Mouse (Mus musculus) myocyte (in vitro differentiated cells): ENCODE results near the gene Fam25c.

ENCODE experiments used
- MYOD1 ChIP-seq, 3 experiments: IDR thresholded peaks; one replicate each; pipeline ENCODE4 v1.6.1; 2011; ENCODE audit warnings: control low read depth in 2 of 3, low read depth in 2 of 3, mild to moderate bottlenecking in 2 of 3, moderate library complexity in 1 of 3; ENCODE audit not compliant: insufficient read length in 2 of 3, control insufficient read depth in 1 of 3
- POLR2A ChIP-seq: IDR thresholded peaks from one replicate; pipeline ENCODE4 v1.6.1; 2011; ENCODE audit warnings: low read depth, mild to moderate bottlenecking, control low read depth, moderate library complexity; ENCODE audit not compliant: insufficient read length
- POLR2AphosphoS2 ChIP-seq: IDR thresholded peaks from one replicate; pipeline ENCODE4 v1.6.1; 2011; ENCODE audit warnings: low read depth, control low read depth; ENCODE audit not compliant: insufficient read length
- USF1 ChIP-seq: IDR thresholded peaks from one replicate; pipeline ENCODE4 v1.6.1; 2011; ENCODE audit warnings: low read depth, mild to moderate bottlenecking, control low read depth, moderate library complexity

DNA sequence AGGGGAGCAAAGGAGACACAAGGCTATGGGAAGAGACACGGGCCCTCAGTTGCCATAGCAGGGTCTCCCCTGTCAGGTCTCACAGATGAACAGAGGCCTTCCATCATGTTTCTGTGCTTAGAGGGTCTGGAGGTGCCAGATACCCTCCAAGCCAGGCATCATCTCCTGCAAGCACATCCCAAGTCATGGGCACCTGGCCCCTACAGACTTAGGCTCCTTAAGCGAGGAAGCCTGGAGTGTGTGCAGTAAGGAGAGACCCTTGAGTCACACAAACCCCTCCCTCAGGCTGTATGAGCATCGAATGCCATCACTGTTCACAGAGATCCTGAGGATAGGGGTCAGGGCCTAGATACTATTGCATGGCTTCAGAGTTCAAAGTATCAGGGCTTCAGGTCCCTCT lies 15.7 kb upstream of the Fam25c start:
- no peak for TF ChIP-seq POLR2A
- no peak for TF ChIP-seq USF1
- TF ChIP-seq MYOD1 (IDR thresholded peaks at IDR 0.05; ENCODE audit: control insufficient read depth in 1 of 3, insufficient read length in 2 of 3, low read depth in 2 of 3), result no peak
- no peak for TF ChIP-seq POLR2AphosphoS2
